Mouse (Mus musculus): ENCODE results near the gene Fbxo9.
"Not testable (repeated sequence)": the region's sequence is repeated elsewhere in the genome, so short reads cannot be mapped to it uniquely, and the experiment has no call there.

The Fbxo9 gene

GRCm38 (mm10) chr9:78108796-78109239 is at the start of gene Fbxo9, which contains the start of gene Ick:
Fbxo9 (minus strand) TSS chr9:78109065.
Ick (plus strand) TSS chr9:78109192.
- peak; percentile 99 for DNase-seq (ENCODE audit: low read depth, low spot score)

- DNase-seq (ENCODE audit: low read depth, low spot score) = no peak
These were observed 48.4 kb upstream of the Fbxo9 start for GRCm38 (mm10) chr9:78157221-78157620.

DNA sequence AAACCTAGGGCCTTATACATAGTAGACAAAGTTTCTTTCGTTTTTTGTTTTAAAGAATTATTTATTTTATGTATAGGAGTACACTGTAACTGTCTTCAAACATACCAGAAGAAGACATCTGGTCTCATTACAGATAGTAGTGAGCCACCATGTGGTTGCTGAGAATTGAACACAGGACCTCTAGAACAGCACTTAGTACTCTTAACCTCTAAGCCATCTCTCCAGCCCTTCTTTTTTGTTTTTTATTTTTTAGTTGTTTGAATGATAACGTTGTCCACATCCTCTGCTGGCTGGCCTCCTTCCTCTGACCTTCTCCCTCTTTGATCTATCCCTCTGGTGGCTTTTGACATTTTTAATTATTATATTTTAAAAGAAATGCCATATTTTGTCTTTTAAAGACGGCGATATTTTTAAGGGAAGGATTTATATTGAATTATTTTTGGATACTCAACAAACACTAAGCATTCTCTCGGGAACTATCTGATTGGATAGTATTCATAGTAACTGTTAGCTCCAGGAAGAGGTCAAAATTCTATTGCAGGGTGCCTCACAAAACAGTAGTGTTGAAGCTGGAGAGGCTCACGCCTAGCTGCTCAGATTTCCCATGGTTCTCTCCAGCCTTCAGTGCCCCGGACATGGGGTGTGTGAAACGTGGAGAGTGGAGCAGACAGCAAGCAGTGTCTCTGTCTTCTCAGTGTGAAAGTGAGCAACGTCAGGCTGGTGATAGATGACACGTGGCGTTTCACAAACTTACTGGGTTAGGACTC is 45.5 kb upstream of the Fbxo9 start:
- DNase-seq (ENCODE audit: low read depth, low spot score) = no peak

DNA sequence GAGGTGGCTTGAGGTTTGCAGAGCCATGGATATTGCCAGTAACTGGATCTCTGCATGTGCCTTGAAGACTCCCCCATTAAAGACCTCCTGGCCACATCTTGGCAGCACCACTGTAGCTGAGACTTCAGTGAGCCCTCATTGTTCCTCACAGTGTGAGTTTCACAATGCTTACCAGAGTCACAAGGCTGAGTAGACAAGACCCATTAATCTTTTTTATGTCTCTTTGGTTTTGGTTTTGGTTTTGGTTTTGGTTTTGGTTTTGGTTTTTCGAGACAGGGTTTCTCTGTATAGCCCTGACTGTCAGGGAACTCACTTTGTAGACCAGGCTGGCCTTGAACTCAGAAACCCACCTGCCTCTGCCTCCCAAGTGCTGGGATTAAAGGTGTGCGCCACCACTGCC is 40.9 kb upstream of the Fbxo9 start:
- not testable (repeated sequence) for DNase-seq (ENCODE audit: low read depth, low spot score)

DNA sequence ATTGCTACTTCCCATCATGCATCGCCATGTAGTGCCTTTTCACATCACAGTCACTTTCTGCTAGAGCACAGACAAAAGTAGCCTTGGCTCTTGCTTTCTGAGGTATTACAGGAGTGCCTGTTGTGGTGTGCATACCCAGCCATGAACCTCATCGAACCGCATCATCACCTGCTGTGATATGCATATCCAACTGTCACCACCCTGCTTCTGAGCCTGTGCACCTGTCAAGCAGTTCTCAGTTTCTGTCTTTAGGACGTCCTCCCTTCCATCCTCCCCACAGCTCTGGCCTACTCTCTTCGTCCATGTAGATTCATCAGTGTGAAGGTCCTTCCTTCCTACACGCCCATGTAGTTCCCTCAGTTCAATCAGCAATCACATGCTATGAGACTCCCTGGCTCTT is 39.3 kb upstream of the Fbxo9 start:
- no peak for DNase-seq (ENCODE audit: low read depth, low spot score)

GRCm38 (mm10) chr9:78146627-78147026 is 37.8 kb upstream of the Fbxo9 start:
- DNase-seq (ENCODE audit: low read depth, low spot score) = peak; percentile 81

GRCm38 (mm10) chr9:78146099-78146498 is 37.2 kb upstream of the Fbxo9 start:
- DNase-seq (ENCODE audit: low read depth, low spot score) = peak; percentile 94

GRCm38 (mm10) chr9:78139463-78139862 is 30.6 kb upstream of the Fbxo9 start:
- no peak for DNase-seq (ENCODE audit: low read depth, low spot score)

DNA sequence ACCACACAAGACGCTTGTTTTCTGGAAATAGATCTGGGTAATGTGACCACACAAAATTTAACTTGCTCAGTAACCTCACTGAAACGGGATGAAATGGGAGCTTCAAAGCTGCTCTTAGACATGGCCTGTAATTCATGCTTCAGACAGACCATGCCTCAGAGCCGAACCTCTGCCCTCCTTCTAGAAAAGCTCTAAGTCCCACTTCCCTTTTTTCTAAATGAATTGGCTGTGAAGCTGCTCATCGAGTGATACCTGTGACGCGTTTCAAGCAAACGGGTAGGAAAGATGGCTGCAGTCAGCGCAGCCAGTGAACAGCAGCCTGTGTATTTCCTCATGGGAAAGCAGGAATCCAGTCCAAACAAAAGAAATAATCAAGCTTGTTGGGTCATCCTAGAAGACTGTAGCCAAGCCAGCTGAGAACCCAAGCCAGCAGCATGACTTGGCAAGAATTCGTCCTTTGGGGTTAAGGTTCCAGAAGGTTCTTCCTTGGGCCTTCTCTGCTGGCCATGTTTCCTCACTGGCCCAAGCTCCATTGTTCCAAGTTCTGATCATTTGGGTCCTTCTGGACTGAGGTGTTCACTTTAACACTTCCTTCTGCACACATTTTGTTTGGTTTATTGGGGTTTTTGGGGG is 29.3 kb upstream of the Fbxo9 start:
- no peak for DNase-seq (ENCODE audit: low read depth, low spot score)

- DNase-seq (ENCODE audit: low read depth, low spot score) = no peak
These were observed 26.8 kb upstream of the Fbxo9 start for GRCm38 (mm10) chr9:78135658-78136057.

- no peak for DNase-seq (ENCODE audit: low read depth, low spot score)
These were observed 17.8 kb upstream of the Fbxo9 start for GRCm38 (mm10) chr9:78126643-78127042.

GRCm38 (mm10) chr9:78126007-78126406 is 17.1 kb upstream of the Fbxo9 start:
- DNase-seq (ENCODE audit: low read depth, low spot score) = no peak

- DNase-seq (ENCODE audit: low read depth, low spot score) = peak; percentile 64
These were observed 15.4 kb upstream of the Fbxo9 start for GRCm38 (mm10) chr9:78124297-78124696.

DNA sequence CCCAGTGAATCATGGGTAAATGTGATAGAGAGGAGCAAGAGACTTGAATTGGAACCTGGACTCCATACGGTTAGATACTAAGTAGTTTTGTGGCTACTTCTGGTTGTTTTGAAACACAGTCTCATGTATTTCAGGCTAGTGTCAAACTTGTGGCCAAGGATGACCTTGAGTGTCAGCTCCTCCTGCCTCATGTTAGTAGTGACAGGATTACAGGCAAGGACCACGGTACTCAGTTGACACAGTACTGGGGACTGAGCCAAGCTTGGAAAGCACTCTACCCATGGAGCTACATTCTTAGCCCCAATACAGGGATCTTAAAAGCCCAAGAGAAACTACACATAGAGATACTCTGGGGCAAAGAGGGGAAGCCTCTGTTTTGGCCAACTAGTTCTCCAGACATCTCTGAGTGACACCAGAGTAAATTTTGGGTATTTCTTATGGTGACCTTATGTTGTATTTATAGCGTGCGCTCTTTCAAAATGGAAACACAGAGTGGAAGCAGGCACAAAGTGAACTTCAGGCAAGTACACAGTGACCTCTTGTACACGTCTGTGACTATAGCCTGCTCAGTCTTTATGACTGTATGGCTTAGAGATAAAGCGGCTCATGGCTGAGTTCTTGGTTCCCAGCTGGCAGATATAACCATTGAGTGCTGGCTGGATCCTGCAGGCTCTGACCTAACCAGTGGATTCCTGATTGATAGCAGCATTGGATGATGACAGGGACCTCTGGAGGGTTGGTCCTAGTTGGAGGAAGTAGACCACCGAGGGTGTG is 14.3 kb upstream of the Fbxo9 start:
- no peak for DNase-seq (ENCODE audit: low read depth, low spot score)

- no peak for DNase-seq (ENCODE audit: low read depth, low spot score)
These were observed 13.1 kb upstream of the Fbxo9 start for GRCm38 (mm10) chr9:78121985-78122384.

- DNase-seq (ENCODE audit: low read depth, low spot score) = no peak
These were observed 12.5 kb upstream of the Fbxo9 start for GRCm38 (mm10) chr9:78121358-78121757.

GRCm38 (mm10) chr9:78117690-78118089 is 8.8 kb upstream of the Fbxo9 start:
- no peak for DNase-seq (ENCODE audit: low read depth, low spot score)

DNA sequence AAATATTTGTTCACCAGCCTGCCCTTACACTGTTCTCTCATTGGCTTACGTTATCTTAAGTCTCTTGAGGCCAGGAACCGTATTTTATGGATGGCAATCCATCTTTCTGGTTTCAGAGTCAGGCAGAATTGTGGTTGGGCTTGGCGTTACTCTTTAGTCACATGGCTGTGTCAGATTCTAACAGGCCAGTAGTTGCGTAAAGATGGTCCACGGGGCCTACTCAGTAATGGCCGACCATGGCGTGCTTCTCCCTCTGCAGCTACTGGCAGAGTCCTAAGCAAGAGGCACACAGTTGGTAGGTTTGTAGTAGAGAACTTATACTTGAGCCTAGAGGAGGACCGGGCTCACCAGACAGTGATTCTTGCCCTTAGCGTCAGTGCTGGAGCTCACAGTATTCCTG is 6.9 kb upstream of the Fbxo9 start:
- DNase-seq (ENCODE audit: low read depth, low spot score) = no peak

DNA sequence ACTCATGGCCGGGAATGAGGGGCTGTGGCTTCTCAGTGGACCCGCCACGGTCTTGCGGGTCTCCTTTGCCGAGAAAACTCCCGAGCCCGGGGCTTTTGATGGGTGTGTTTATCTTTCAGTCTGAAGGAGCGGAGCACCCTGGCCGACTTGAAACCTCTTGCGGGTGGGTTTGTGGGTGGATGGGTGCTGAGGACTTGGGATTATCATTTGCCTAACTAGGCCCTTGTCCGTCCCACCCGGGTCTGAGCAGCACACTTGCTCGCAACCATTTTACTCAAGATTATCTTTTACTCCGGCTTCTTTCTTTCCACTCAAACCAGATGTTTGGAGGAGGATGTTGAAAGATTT is 4.6 kb upstream of the Fbxo9 start:
- DNase-seq (ENCODE audit: low read depth, low spot score) = peak; percentile 37

GRCm38 (mm10) chr9:78112770-78113537 is 4.1 kb upstream of the Fbxo9 start:
- DNase-seq (ENCODE audit: low read depth, low spot score) = peak; percentile 95

GRCm38 (mm10) chr9:78111456-78111855 is 2.6 kb upstream of the Fbxo9 start:
- DNase-seq (ENCODE audit: low read depth, low spot score) = no peak

- peak; percentile 38 for DNase-seq (ENCODE audit: low read depth, low spot score)
These were observed 791 bp upstream of the Fbxo9 start for GRCm38 (mm10) chr9:78109656-78110055.

Data from brain, adult 2 months (tissue).